Mouse (Mus musculus): ENCODE measurements around the gene Krtap5-1. TPM values are rescaled to one million over a fixed set of nuclear protein-coding genes. Genes with fewer than 3 reads are reported as not detected.

Gene Krtap5-1
- not detected in 2 replicates for polyA plus RNA-seq (2012; rRNA removed)

GRCm38 (mm10) chr7:142297018-142297417, at the start of gene Krtap5-1:
Krtap5-1 (minus strand) TSS chr7:142297118.

GRCm38 (mm10) chr7:142303249-142303648, 6.3 kb upstream of the Krtap5-1 start, which contains the start of gene Krtap5-4:
Krtap5-4 (plus strand) TSS chr7:142303549.

GRCm38 (mm10) chr7:142274263-142274662, 22.7 kb downstream of the Krtap5-1 start, which contains the start of gene Gm4559:
Gm4559 (minus strand) TSS chr7:142274363.

GRCm38 (mm10) chr7:142258254-142258653, 38.7 kb downstream of the Krtap5-1 start, which contains the start of gene Gm2431:
Gm2431 (minus strand) TSS chr7:142258354.

Other genes starting within 250 kb of the Krtap5-1 start
- 42.3 and 43.3 TPM in 2 replicates for gene Mob2, start 236.1 kb downstream of the Krtap5-1 start, polyA plus RNA-seq (2012; rRNA removed)
- gene Dusp8, start 201.3 kb downstream of the Krtap5-1 start, polyA plus RNA-seq (2012; rRNA removed), result 17.3 and 17.4 TPM in 2 replicates
- gene Gm45618, start 176.4 kb downstream of the Krtap5-1 start, polyA plus RNA-seq (2012; rRNA removed), result not detected in 2 replicates
- not detected in 2 replicates for gene Gm39115, start 161.1 kb downstream of the Krtap5-1 start, polyA plus RNA-seq (2012; rRNA removed)
- not detected in 2 replicates for gene Gm45337, start 152.5 kb downstream of the Krtap5-1 start, polyA plus RNA-seq (2012; rRNA removed)
- not detected in 2 replicates for gene Gm29735, start 140.0 kb downstream of the Krtap5-1 start, polyA plus RNA-seq (2012; rRNA removed)
- not detected in 2 replicates for gene Gm4553, start 131.4 kb downstream of the Krtap5-1 start, polyA plus RNA-seq (2012; rRNA removed)
- not detected in 2 replicates for gene Krtap5-2, start 121.1 kb downstream of the Krtap5-1 start, polyA plus RNA-seq (2012; rRNA removed)
- gene Gm10153, start 106.7 kb downstream of the Krtap5-1 start, polyA plus RNA-seq (2012; rRNA removed), result not detected in 2 replicates
- not detected in 2 replicates for gene Krtap5-3, start 95.8 kb downstream of the Krtap5-1 start, polyA plus RNA-seq (2012; rRNA removed)
- gene Gm7579, start 85.3 kb downstream of the Krtap5-1 start, polyA plus RNA-seq (2012; rRNA removed), result not detected in 2 replicates
- gene Krtap5-5, start 67.1 kb downstream of the Krtap5-1 start, polyA plus RNA-seq (2012; rRNA removed), result not detected in 2 replicates
- not detected in 2 replicates for gene Gm40460, start 56.0 kb downstream of the Krtap5-1 start, polyA plus RNA-seq (2012; rRNA removed)
- not detected in 2 replicates for gene Gm2431, start 38.8 kb downstream of the Krtap5-1 start, polyA plus RNA-seq (2012; rRNA removed)
- not detected in 2 replicates for gene Gm4559, start 22.8 kb downstream of the Krtap5-1 start, polyA plus RNA-seq (2012; rRNA removed)
- gene Krtap5-4, start 6.4 kb upstream of the Krtap5-1 start, polyA plus RNA-seq (2012; rRNA removed), result not detected in 2 replicates
- 0.32 and 0.62 TPM in 2 replicates for gene Ifitm10, start 76.6 kb upstream of the Krtap5-1 start, polyA plus RNA-seq (2012; rRNA removed)
- 42.8 TPM in 1 of 2 replicates, not detected in the other for gene Gm49369, start 85.5 kb upstream of the Krtap5-1 start, polyA plus RNA-seq (2012; rRNA removed)
- gene Ctsd, start 90.9 kb upstream of the Krtap5-1 start, polyA plus RNA-seq (2012; rRNA removed), result 73.0 and 126 TPM in 2 replicates
- gene Syt8, start 137.7 kb upstream of the Krtap5-1 start, polyA plus RNA-seq (2012; rRNA removed), result 0.34 and 0.88 TPM in 2 replicates
- gene Tnni2, start 144.7 kb upstream of the Krtap5-1 start, polyA plus RNA-seq (2012; rRNA removed), result 3.3 and 5.1 TPM in 2 replicates
- gene Lsp1, start 163.7 kb upstream of the Krtap5-1 start, polyA plus RNA-seq (2012; rRNA removed), result 20.5 and 42.6 TPM in 2 replicates
- 2.6 and 6.1 TPM in 2 replicates for gene Tnnt3, start 201.7 kb upstream of the Krtap5-1 start, polyA plus RNA-seq (2012; rRNA removed)
- gene Mrpl23, start 235.6 kb upstream of the Krtap5-1 start, polyA plus RNA-seq (2012; rRNA removed), result 77.1 and 103 TPM in 2 replicates